Mouse (Mus musculus): ENCODE data around the gene Preb.

The Preb gene

GRCm38 (mm10) chr5:30921256-30922033, 38.7 kb downstream of the Preb start, which contains the start of gene Khk:
TSS of gene Khk (plus strand) at chr5:30921431.
- DNase-seq (ENCODE audit: low spot score), result peak; percentile 92

GRCm38 (mm10) chr5:30920621-30921020, 39.5 kb downstream of the Preb start:
- DNase-seq (ENCODE audit: low spot score), result peak; percentile 40

GRCm38 (mm10) chr5:30919831-30920614, 40.1 kb downstream of the Preb start:
- DNase-seq (ENCODE audit: low spot score), result no peak

GRCm38 (mm10) chr5:30918691-30919090, 41.5 kb downstream of the Preb start:
- DNase-seq (ENCODE audit: low spot score), result no peak

- DNase-seq (ENCODE audit: low spot score), result no peak
Measured at GRCm38 (mm10) chr5:30917891-30918670, 42.1 kb downstream of the Preb start.

- no peak for DNase-seq (ENCODE audit: low spot score)
Measured at GRCm38 (mm10) chr5:30917348-30917747, 42.8 kb downstream of the Preb start.

DNA sequence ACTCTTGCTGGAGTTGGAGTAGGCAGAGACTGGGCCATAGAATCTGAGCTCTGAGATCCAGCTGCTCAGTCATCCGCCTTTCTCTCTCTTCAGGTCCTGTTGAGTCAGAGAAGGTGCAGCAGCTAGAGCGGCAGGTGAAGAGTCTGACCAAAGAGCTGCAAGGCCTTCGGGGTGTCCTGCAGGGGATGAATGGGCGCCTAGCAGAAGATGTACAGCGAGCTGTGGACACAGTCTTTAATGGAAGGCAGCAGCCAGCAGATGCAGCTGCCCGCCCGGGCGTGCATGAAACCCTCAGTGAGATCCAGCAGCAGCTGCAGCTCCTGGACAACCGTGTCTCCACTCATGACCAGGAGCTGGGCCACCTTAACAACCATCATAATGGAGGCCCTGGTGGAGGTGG, 43.3 kb downstream of the Preb start:
- no peak for DNase-seq (ENCODE audit: low spot score)

GRCm38 (mm10) chr5:30915974-30916433, 44.2 kb downstream of the Preb start:
- DNase-seq (ENCODE audit: low spot score), result peak; percentile 94

DNA sequence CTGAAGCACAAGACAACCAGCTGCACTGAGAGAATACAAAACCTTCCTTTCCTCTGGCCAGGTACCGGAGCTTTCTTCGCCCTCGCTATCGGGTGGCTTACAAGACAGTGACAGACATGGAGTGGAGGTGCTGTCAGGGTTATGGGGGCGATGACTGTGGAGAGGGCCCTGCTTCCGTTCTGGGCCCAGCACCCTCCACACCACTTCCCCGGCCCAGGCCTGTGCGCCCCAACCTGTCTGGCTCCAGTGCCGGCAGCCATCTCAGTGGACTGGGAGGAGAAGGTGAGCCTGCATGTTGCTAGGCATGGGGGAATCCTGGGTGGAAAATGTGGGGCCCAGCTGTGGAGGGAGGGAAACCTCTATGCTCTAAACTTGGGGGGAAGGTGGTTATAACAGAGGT, 44.7 kb downstream of the Preb start:
- DNase-seq (ENCODE audit: low spot score), result no peak

DNA sequence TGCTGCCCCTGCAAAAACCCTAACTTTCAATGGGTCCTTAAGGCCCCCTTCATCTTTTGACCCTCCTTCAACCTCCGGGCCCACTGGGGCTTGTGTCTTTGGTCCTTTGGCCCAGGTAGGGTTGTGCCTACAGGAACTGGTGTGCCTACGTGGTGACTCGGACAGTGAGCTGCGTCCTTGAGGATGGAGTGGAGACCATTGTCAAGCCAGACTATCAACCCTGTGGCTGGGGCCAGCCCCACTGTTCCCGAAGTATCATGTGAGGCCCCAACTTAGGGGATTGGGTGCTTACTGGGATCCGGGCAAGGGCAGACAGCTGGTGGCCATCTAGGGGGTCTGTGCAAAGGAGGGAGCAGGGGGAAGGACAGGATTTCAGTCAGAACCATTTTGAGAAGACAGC, 45.3 kb downstream of the Preb start:
- no peak for DNase-seq (ENCODE audit: low spot score)

- DNase-seq (ENCODE audit: low spot score), result no peak
Measured at GRCm38 (mm10) chr5:30914101-30914635, 46.0 kb downstream of the Preb start.

GRCm38 (mm10) chr5:30913060-30913841, 46.9 kb downstream of the Preb start, which contains the start of gene Emilin1:
TSS of gene Emilin1 (plus strand) at chr5:30913402.
- no peak for DNase-seq (ENCODE audit: low spot score)

- no peak for DNase-seq (ENCODE audit: low spot score)
Measured at GRCm38 (mm10) chr5:30912156-30912555, 48.0 kb downstream of the Preb start.

GRCm38 (mm10) chr5:30910481-30910880, 49.7 kb downstream of the Preb start:
- no peak for DNase-seq (ENCODE audit: low spot score)

DNA sequence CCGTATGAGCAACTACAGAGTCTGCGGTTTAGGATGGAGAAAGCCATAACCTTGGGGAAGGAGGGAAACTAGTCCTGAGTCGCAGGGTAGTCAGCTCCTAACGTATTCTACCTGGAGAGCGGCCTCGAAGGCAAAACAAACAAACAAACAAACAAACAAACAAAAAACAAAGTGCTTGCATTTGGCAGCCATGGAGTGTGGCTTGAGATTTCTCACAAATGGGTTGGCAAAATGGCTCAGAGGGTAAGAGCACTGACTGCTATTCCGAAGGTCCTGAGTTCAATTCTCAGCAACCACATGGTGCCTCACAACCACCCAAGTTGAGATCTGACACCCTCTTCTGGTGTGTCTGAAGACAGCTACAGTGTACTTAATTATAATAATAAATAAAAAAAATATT, 50.3 kb downstream of the Preb start:
- no peak for DNase-seq (ENCODE audit: low spot score)

- DNase-seq (ENCODE audit: low spot score), result no peak
Measured at GRCm38 (mm10) chr5:30909300-30909659, 50.9 kb downstream of the Preb start.

- no peak for DNase-seq (ENCODE audit: low spot score)
Measured at GRCm38 (mm10) chr5:30908426-30909299, 51.5 kb downstream of the Preb start.

DNA sequence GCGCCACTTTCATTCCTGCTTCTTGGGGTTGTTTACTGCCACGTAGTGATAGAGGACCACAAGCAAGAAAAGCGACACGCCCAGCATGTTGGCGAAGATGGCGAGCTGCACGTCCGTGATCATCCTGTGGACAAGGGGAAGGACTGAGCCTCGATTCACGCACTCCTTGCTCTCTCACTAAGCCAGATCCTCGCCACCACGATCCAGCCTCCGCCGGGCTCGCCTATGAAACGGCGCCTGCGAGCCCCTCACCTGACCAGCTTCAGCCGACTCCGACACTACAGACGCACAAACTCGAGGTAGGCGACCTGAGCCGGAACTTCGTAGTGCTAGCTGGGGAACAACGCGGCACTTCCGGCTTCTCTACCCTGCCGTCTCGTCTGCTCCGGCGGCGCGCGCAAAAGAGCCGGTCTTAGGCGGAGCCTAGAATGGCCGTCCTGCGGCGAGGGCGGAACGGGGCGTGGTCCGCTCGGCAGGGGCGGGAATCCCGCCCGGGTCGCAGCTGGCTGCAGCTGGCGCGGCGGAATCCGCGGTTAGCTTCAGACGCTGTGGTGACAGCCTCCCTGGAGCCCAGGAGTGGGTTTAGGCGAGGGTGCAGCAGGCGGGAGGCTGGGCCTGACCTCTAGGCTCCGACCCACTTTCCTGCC, 52.6 kb downstream of the Preb start, which contains the start of gene Ost4:
Ost4 (minus strand) TSS at position 376 of the 647 bp plus-strand sequence.
- DNase-seq (ENCODE audit: low spot score), result peak; percentile 94

DNA sequence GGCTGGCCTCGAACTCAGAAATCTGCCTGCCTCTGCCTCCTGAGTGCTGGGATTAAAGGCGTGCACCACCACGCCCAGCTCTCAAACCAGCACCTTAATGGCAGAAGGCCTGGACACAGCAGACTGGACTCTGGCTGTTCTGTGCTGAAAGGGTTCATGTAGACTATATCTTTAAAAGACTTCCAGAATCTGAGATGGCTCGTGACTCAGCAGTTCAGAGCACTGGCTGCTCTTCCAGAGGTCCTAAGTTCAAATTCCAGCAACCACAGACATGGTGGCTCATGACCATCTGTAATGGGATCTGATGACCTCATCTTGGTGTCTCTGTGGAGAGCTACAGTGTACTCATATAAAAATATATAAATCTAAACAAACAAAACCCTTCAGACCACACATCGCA, 58.3 kb downstream of the Preb start:
- DNase-seq (ENCODE audit: low spot score), result no peak
